Mouse (Mus musculus): ENCODE results near the gene Tbc1d15.

GRCm38 (mm10) chr10:115184697-115185096 is 66.6 kb downstream of the Tbc1d15 start, which contains the start of gene Tph2:
- TF ChIP-seq EP300 (IDR thresholded peaks at IDR 0.05; ENCODE audit: low read depth) (no peak), CTCF (IDR thresholded peaks at IDR 0.05; ENCODE audit: low read depth) (peak; percentile 72)
